Mouse (Mus musculus): ENCODE measurements around the gene Ccdc137. TPM values are rescaled to one million over a fixed set of nuclear protein-coding genes. Genes with fewer than 3 reads are reported as not detected.
"Not testable (repeated sequence)": the region's sequence is repeated elsewhere in the genome, so short reads cannot be mapped to it uniquely, and the experiment has no call there.

Ccdc137 gene
- 26.3 and 29.5 TPM in 2 replicates for polyA plus RNA-seq (2015; fragmentation: Nextera tagmentation; extraction: Ambion mirVana)

GRCm38 (mm10) chr11:120457772-120458751 is at the start of gene Ccdc137, which contains the start of gene Oxld1:
Ccdc137 (plus strand) TSS chr11:120458115.
Oxld1 (minus strand) TSS chr11:120458068.
- no peaks in the 10 kb centered on the region for H3K27me3 ChIP-seq (ENCODE audit: insufficient read depth, low read length)
- H3K9me3 ChIP-seq (replicated peaks; ENCODE audit: low read length), result no peaks in the 10 kb centered on the region
- peaks cover 6% of the 10 kb centered on the region for H3K4me1 ChIP-seq (replicated peaks; ENCODE audit: insufficient read depth, low read length)
- DNase-seq (ENCODE audit: low spot score) (peak; percentile 95), ATAC-seq (replicated peaks; ENCODE audit: low FRiP score, low read depth) (peak; percentile 78)
- H3K36me3 ChIP-seq (ENCODE audit: insufficient read depth, low read length), result peaks cover 19% of the 10 kb centered on the region
- H3K9ac ChIP-seq (ENCODE audit: low read depth, low read length), result peak within 1 kb of the TSS; percentile 81
- H3K27ac ChIP-seq, result peak within 1 kb of the TSS; percentile 69
- no peak for TF ChIP-seq CTCF (IDR thresholded peaks at IDR 0.05; ENCODE audit: low read depth)
- 2% methylated on average over 62 of the region's 62 CpGs for WGBS
- peak within 1 kb of the TSS; percentile 97 for H3K4me2 ChIP-seq (ENCODE audit: low read length)
- H3K4me3 ChIP-seq (replicated peaks; ENCODE audit: low read depth, low read length), result peak within 1 kb of the TSS; percentile 72

GRCm38 (mm10) chr11:120413621-120414020 is 44.3 kb upstream of the Ccdc137 start:
- ATAC-seq (replicated peaks; ENCODE audit: low FRiP score, low read depth); H3K4me1 ChIP-seq (replicated peaks; ENCODE audit: insufficient read depth, low read length); H3K4me3 ChIP-seq (replicated peaks; ENCODE audit: low read depth, low read length); H3K9me3 ChIP-seq (replicated peaks; ENCODE audit: low read length); DNase-seq (ENCODE audit: low spot score); H3K4me2 ChIP-seq (ENCODE audit: low read length); H3K9ac ChIP-seq (ENCODE audit: low read depth, low read length); H3K27me3 ChIP-seq (ENCODE audit: insufficient read depth, low read length); H3K27ac ChIP-seq: not testable (repeated sequence)
- 96% methylated on average over 7 of the region's 10 CpGs for WGBS
- peaks cover 75% of the 10 kb centered on the region for H3K36me3 ChIP-seq (ENCODE audit: insufficient read depth, low read length)

GRCm38 (mm10) chr11:120417852-120418251 is 40.1 kb upstream of the Ccdc137 start:
- TF ChIP-seq CTCF (IDR thresholded peaks at IDR 0.05; ENCODE audit: low read depth), result no peak
- Histone ChIP-seq H3K36me3 (ENCODE audit: insufficient read depth, low read length) (peaks cover 47% of the 10 kb centered on the region), H3K9ac (ENCODE audit: low read depth, low read length) (no peak overlapping the region), H3K4me3 (replicated peaks; ENCODE audit: low read depth, low read length) (no peak overlapping the region), H3K4me1 (replicated peaks; ENCODE audit: insufficient read depth, low read length) (peaks cover 5% of the 10 kb centered on the region; the same call in 1 of the 2 replicates), H3K4me2 (ENCODE audit: low read length) (no peak overlapping the region), H3K27ac (no peak overlapping the region), H3K9me3 (replicated peaks; ENCODE audit: low read length) (no peaks in the 10 kb centered on the region), H3K27me3 (ENCODE audit: insufficient read depth, low read length) (no peaks in the 10 kb centered on the region)
- DNase-seq (ENCODE audit: low spot score) (no peak), ATAC-seq (replicated peaks; ENCODE audit: low FRiP score, low read depth) (no peak)
- WGBS, result 92% methylated on average over 7 of the region's 7 CpGs

GRCm38 (mm10) chr11:120418592-120418991 is 39.3 kb upstream of the Ccdc137 start:
- 93% methylated on average over 1 of the region's 1 CpGs for WGBS
- no peaks in the 10 kb centered on the region for H3K27me3 ChIP-seq (ENCODE audit: insufficient read depth, low read length)
- peaks cover 10% of the 10 kb centered on the region for H3K4me1 ChIP-seq (replicated peaks; ENCODE audit: insufficient read depth, low read length)
- H3K4me3 ChIP-seq (replicated peaks; ENCODE audit: low read depth, low read length), result no peak overlapping the region
- no peaks in the 10 kb centered on the region for H3K9me3 ChIP-seq (replicated peaks; ENCODE audit: low read length)
- H3K36me3 ChIP-seq (ENCODE audit: insufficient read depth, low read length), result peaks cover 40% of the 10 kb centered on the region
- no peak overlapping the region for H3K27ac ChIP-seq
- TF ChIP-seq CTCF (IDR thresholded peaks at IDR 0.05; ENCODE audit: low read depth), result no peak
- no peak for DNase-seq (ENCODE audit: low spot score)
- no peak overlapping the region for H3K9ac ChIP-seq (ENCODE audit: low read depth, low read length)
- no peak overlapping the region for H3K4me2 ChIP-seq (ENCODE audit: low read length)
- ATAC-seq (replicated peaks; ENCODE audit: low FRiP score, low read depth), result no peak

- peaks cover 44% of the 10 kb centered on the region for H3K36me3 ChIP-seq (ENCODE audit: insufficient read depth, low read length)
- no peak overlapping the region for H3K4me2 ChIP-seq (ENCODE audit: low read length)
- peak; percentile 54; the same call in 1 of the 2 replicates for ATAC-seq (replicated peaks; ENCODE audit: low FRiP score, low read depth)
- no peak for TF ChIP-seq CTCF (IDR thresholded peaks at IDR 0.05; ENCODE audit: low read depth)
- H3K4me3 ChIP-seq (replicated peaks; ENCODE audit: low read depth, low read length), result no peak overlapping the region
- no peak overlapping the region for H3K9ac ChIP-seq (ENCODE audit: low read depth, low read length)
- H3K4me1 ChIP-seq (replicated peaks; ENCODE audit: insufficient read depth, low read length), result peaks cover 10% of the 10 kb centered on the region
- DNase-seq (ENCODE audit: low spot score), result peak; percentile 82
- no peaks in the 10 kb centered on the region for H3K27me3 ChIP-seq (ENCODE audit: insufficient read depth, low read length)
- H3K9me3 ChIP-seq (replicated peaks; ENCODE audit: low read length), result no peaks in the 10 kb centered on the region
- WGBS, result 26% methylated on average over 13 of the region's 13 CpGs
- peak overlapping the region; percentile 60 for H3K27ac ChIP-seq
Measured at GRCm38 (mm10) chr11:120422651-120423568, 35.0 kb upstream of the Ccdc137 start.
